ENCODE assay signal across 9 mouse cellular contexts in the genomic region with DNA sequence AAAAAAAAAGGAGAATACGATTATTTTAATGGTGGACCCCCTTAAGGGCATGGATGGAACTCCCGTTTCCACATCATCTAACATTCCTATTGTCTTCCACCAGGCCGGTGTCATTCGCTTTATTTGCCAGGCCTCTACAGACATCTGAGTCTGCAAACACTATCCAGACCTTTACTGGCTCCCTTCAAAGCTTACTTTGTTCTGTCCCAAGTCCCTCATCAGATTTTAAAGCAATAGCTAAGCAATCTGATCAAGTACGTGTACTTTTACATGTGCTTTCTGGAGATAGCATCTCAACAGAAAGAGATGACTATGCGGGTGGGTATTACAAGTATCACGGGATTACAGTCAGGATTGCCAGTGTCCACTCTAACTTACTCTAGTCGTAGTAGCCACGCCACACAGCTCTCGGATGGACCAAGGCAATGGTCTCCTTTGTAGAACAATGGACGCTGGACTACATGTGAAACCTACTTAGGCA. TPM values are rescaled to one million over a fixed set of nuclear protein-coding genes. Genes with fewer than 3 reads are reported as not detected.
A peak's percentile ranks its signal among the peaks of the same experiment; 100 is the strongest.
DNase-seq lines count a peak whose midpoint lies in the region; ATAC-seq lines count a peak whose summit lies in the region.
"Had no signal": no experiment of that assay in that cellular context is flagged by ENCODE, and none has a peak within 500 bp of the region (broad histone marks: within the 10 kb centered on the region; RNA-seq: fewer than 3 reads in every experiment).

No protein-coding gene starts in this region.

- H3K9ac ChIP-seq in embryonic facial prominence, embryonic 11.5 days (replicated peaks; ENCODE audit: low read length) = peak overlapping the region; percentile 90
- H3K9ac ChIP-seq in limb, embryonic 12.5 days (replicated peaks) = peak overlapping the region; percentile 94
- peak overlapping the region; percentile 81; the same call in 1 of the 2 replicates for H3K9ac ChIP-seq in stomach, embryonic 15.5 days

- peak overlapping the region; percentile 83 for H3K4me3 ChIP-seq in embryonic facial prominence, embryonic 11.5 days (ENCODE audit: low read depth, low read length)
- peak overlapping the region; percentile 89 for H3K4me3 ChIP-seq in limb, embryonic 12.5 days (replicated peaks)
- peak overlapping the region; percentile 76 for H3K4me3 ChIP-seq in stomach, embryonic 15.5 days (replicated peaks)

- ATAC-seq in embryonic facial prominence, embryonic 11.5 days (replicated peaks; ENCODE audit: insufficient number of reproducible peaks, low FRiP score, low TSS enrichment, low read depth) = no peak
- no peak for ATAC-seq in limb, embryonic 12.5 days (ENCODE audit: insufficient number of reproducible peaks, insufficient read depth, low FRiP score, low TSS enrichment, low read depth)
- ATAC-seq in stomach, embryonic 15.5 days (ENCODE audit: insufficient read depth, low FRiP score, low read depth) = no peak
- no peak for ATAC-seq in granulocyte monocyte progenitor cell, adult 5-6 weeks (replicated peaks; ENCODE audit: poor library complexity, severe bottlenecking)

- peak; percentile 85 for DNase-seq in heart, adult 11 months
- no peak for DNase-seq in heart, adult 18-20 months
- peak; percentile 74 for DNase-seq in 416B (ENCODE audit: low read depth)
- DNase-seq in embryonic facial prominence, embryonic 11.5 days (ENCODE audit: low spot score) = peak; percentile 57
- DNase-seq in natural killer cell, adult 2 months (ENCODE audit: low spot score in 2 of 2) = no peak

- H3K9me3 ChIP-seq in embryonic facial prominence, embryonic 11.5 days (replicated peaks; ENCODE audit: control insufficient read depth, low read length) = no peaks in the 10 kb centered on the region
- H3K9me3 ChIP-seq in limb, embryonic 12.5 days = no peaks in the 10 kb centered on the region
- H3K9me3 ChIP-seq in stomach, embryonic 15.5 days = no peaks in the 10 kb centered on the region

- peak overlapping the region; percentile 57 for H3K4me2 ChIP-seq in embryonic facial prominence, embryonic 11.5 days (ENCODE audit: low read depth, low read length)
- peak overlapping the region; percentile 71 for H3K4me2 ChIP-seq in limb, embryonic 12.5 days
- H3K4me2 ChIP-seq in stomach, embryonic 15.5 days = peak overlapping the region; percentile 65

- H3K36me3 ChIP-seq in embryonic facial prominence, embryonic 11.5 days (replicated peaks; ENCODE audit: control insufficient read depth, insufficient read depth, low read depth, low read length) = no peaks in the 10 kb centered on the region
- H3K36me3 ChIP-seq in limb, embryonic 12.5 days = no peaks in the 10 kb centered on the region
- no peaks in the 10 kb centered on the region for H3K36me3 ChIP-seq in stomach, embryonic 15.5 days

- peak overlapping the region; percentile 100 for H3K27ac ChIP-seq in embryonic facial prominence, embryonic 11.5 days (replicated peaks; ENCODE audit: low read depth, low read length)
- peak overlapping the region; percentile 100 for H3K27ac ChIP-seq in limb, embryonic 12.5 days
- H3K27ac ChIP-seq in stomach, embryonic 15.5 days = peak overlapping the region; percentile 100

- WGBS in embryonic facial prominence, embryonic 11.5 days = 4% methylated on average over 11 of the region's 11 CpGs
- 5% methylated on average over 11 of the region's 11 CpGs for WGBS in limb, embryonic 12.5 days
- 4% methylated on average over 11 of the region's 11 CpGs for WGBS in stomach, embryonic 15.5 days

- H3K4me1 ChIP-seq in embryonic facial prominence, embryonic 11.5 days (ENCODE audit: control insufficient read depth, insufficient read depth, low read length) = no peaks in the 10 kb centered on the region
- peaks cover 7% of the 10 kb centered on the region for H3K4me1 ChIP-seq in limb, embryonic 12.5 days (replicated peaks)
- H3K4me1 ChIP-seq in stomach, embryonic 15.5 days = peaks cover 4% of the 10 kb centered on the region; the same call in 1 of the 2 replicates

- no peaks in the 10 kb centered on the region for H3K27me3 ChIP-seq in embryonic facial prominence, embryonic 11.5 days (ENCODE audit: control insufficient read depth, insufficient read depth, low read length)
- no peaks in the 10 kb centered on the region for H3K27me3 ChIP-seq in limb, embryonic 12.5 days
- no peaks in the 10 kb centered on the region for H3K27me3 ChIP-seq in stomach, embryonic 15.5 days (replicated peaks)
- H3K27me3 ChIP-seq: Patski had no signal

RNA-seq across cellular contexts. Expression of a gene that starts 1.1 kb away (rescaled TPM):
- total RNA-seq in heart, adult 18-20 months (2021) = 10 to 100 TPM; 49.9 to 53.8 TPM
- polyA plus RNA-seq in embryonic facial prominence, embryonic 11.5 days (2014; fragmentation: Nextera tagmentation; extraction: Ambion mirVana) = 80.3 and 81.9 TPM in 2 replicates
- 65.6 and 68.6 TPM in 2 replicates for polyA plus RNA-seq in limb, embryonic 12.5 days (2016; fragmentation: Nextera tagmentation; extraction: Ambion mirVana)
- 54.0 and 54.2 TPM in 2 replicates for polyA plus RNA-seq in stomach, embryonic 15.5 days (2015; fragmentation: Nextera tagmentation; extraction: Ambion mirVana)
- 46.8 and 50.9 TPM in 2 replicates for total RNA-seq in granulocyte monocyte progenitor cell, adult 5-6 weeks (2014; fragmentation: Nextera tagmentation)
- 20.0 and 25.5 TPM in 2 replicates for total RNA-seq in granulocyte monocyte progenitor cell, adult 5-6 weeks (2017)

Comparison
In these comparisons a context has a peak if more than half of its experiments do, and no peak if none do; other contexts are left out.
1. DNase-seq: peak in heart, adult 11 months (single experiment), 416B (single experiment) and embryonic facial prominence, embryonic 11.5 days (single experiment); none in heart, adult 18-20 months (0 of 2) and natural killer cell, adult 2 months (0 of 2).
2. Peak in every context shown above with its lines, with median percentiles within 50 percentile points of each other: H3K27ac ChIP-seq, H3K4me2 ChIP-seq, H3K4me3 ChIP-seq and H3K9ac ChIP-seq.